Mouse (Mus musculus): ENCODE results near the gene Otud7b.

DNA sequence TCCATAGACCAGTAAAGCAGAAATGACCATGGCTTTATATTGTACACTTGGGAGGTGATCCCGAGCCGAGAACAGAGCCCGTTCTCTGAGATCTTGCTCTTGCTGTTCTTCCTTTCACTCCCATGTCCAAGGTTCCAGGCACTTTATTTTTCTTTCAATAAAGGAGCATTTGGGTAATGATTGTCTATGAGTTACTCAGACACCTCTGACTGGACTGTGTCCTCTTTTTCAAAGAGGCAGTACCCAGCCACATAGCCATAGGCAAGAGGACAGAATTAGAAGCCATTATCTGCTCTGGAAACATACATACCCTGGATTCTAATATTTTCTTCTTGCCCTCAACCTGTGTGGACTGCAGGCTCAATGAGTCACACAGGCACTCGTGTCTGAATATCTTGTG lies 55.5 kb downstream of the Otud7b start:
- TF ChIP-seq CTCF (IDR thresholded peaks at IDR 0.05; ENCODE audit: insufficient read depth, low read depth, low read length) (no peak), POLR2A (IDR thresholded peaks at IDR 0.05; ENCODE audit: insufficient read depth, low read depth, low read length) (no peak)

All from olfactory bulb, adult 2 months (tissue).